Mouse (Mus musculus) 3134 (cell line): ENCODE results near the gene Gm12184.
"Not testable (repeated sequence)": the region's sequence is repeated elsewhere in the genome, so short reads cannot be mapped to it uniquely, and the experiment has no call there.

ENCODE experiments used
- DNase-seq: peaks from one replicate; pipeline ENCODE4 v3.0.0-alpha.2; 2011; ENCODE audit warnings: low spot score; ENCODE audit not compliant: insufficient read length; ENCODE audit errors: extremely low read depth

Gene Gm12184

DNA sequence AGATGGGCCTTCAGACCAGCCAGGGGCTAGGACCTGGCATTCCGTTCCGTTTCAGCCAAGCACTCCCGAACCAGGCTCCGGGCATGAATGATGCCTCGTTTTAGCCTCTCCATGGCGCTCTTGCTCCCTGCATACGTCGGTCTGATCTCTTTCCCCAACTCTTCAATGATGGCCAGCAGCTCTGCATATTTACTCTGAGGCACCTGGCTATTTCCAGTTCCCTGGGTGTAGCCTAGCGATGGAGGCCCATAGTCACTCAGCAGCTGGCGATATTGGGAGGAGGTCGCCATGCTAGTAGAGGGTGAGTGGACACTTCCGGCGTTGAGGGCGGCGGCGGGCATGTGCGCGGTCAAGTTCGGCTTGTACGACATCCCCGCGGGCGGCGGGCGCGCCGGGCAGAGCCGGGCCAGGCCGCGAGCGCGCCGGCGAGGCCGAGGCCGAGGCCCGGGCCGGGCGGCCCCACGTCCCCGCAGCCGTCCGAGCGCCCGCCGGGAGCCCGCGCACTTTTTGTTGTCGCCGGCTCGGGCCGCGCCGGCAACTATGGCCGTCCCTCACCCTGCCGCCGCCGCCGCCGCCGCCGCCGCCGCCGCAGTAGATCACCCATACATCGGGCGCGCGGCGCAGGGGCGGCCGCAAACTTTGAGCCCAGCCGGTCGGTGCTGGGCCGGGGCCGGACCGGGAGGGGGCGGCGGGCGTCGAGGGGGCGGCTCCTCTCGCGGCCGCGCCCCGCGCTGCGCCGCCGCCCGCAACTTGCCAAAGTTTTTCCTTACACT lies at the start of gene Gm12184, which contains the start of gene Trim7:
Gene Gm12184, minus strand, starts transcription at position 677 of the 773 bp plus-strand sequence.
Gene Trim7, plus strand, starts transcription at position 162 of the 773 bp plus-strand sequence.
- not testable (repeated sequence) for DNase-seq

DNA sequence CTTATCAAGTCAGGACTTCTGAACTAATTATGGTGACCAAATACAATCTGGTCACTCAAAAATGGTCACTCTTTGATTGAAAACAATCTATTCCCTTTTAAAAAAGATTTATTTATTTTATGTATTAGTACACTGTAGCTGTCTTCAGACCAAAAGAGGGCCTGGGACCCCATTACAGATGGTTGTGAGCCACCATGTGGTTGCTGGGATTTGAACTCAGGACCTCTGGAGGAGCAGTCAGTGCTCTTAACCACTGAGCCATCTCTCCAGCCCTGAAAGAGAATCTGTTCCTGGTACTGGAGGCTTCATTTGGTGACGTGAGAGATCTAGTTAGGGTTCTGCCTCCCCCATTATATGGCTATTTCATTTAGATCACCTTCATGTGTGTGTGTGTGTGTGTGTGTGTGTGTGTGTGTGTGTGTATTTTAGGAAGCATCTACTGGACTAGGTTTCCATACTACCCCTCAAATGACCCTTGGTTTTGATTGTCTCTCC lies 48.9 kb upstream of the Gm12184 start:
- DNase-seq: not testable (repeated sequence)

DNA sequence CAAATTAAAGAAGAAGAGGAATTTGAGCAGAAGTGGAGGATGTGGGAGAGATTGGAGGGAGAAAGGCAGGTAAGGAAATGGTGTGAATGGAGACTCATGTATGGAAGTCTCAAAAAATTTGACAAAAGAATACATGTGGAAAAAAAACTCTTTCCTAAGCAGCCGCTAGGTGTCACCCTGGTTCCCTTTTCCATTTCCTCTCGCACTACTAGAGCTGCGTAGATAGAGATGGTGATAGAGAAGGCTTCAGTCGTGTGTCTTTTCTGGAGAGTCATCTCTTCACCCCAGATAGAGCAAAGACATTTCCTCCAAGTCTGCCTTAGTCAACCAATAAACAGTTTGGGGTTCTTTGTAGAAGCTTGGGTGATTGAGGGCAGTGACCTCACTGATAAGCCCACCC lies 48.0 kb upstream of the Gm12184 start:
- DNase-seq: no peak

- DNase-seq: no peak
Measured at GRCm38 (mm10) chr11:48873591-48874290, 47.3 kb upstream of the Gm12184 start.

DNA sequence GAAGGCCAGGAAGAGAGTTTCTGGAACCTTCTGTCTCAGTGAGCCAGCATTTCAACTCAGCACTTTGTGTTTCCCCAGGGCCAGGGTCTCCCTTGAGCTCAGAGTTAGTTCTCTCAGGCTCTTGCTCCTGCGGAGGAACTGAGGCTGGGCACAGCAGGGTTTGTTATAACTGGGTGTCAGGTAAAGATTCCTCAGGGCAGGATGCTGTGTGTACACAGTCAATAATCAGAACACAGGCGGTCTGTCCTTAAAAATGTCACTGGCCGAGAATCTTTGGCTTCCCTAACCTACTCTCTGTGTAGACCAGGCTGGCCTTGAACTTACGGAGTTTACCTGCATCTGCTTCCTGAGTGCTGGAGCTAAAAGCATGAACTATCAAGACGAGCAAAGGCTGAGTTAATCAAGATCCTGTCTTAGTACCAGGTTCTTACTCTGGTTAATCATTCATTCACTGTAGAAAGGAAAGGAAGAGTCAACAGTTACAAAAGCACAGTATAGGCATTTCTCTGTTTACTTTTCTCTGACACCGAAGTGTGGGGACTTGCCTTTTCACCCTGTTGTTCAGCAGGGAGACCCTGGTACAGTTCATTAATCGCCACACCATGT lies 46.3 kb upstream of the Gm12184 start:
- no peak for DNase-seq

- peak; percentile 55 for DNase-seq
Measured at GRCm38 (mm10) chr11:48871817-48872541, 45.5 kb upstream of the Gm12184 start.

GRCm38 (mm10) chr11:48871201-48871772 lies 44.8 kb upstream of the Gm12184 start, which contains the start of gene Irgm1:
TSS of gene Irgm1 (minus strand) at chr11:48871683.
- peak; percentile 86 for DNase-seq

- DNase-seq: peak; percentile 22
Measured at GRCm38 (mm10) chr11:48870781-48871180, 44.3 kb upstream of the Gm12184 start.

- peak; percentile 45 for DNase-seq
Measured at GRCm38 (mm10) chr11:48869380-48870110, 43.1 kb upstream of the Gm12184 start.

DNA sequence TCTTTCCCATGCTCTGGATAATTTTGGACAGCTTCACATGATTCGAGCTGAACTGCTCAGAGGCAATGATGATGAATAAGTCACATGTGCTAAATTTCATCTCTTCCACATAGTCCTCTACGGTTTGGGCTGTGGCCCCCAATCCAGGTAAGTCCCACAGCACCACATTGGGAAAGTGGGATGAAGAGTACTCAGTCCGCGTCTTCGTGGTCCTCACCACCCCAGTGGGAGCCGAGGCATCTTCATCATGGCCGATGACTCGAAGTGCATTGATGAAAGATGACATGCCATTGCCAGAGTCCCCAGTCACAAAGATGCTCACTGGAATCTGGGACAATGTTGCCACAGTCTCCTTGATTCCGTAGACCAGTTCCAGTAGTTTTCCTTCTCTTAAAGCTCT lies 40.0 kb upstream of the Gm12184 start:
- DNase-seq: no peak

- DNase-seq: no peak
Measured at GRCm38 (mm10) chr11:48863808-48864207, 37.4 kb upstream of the Gm12184 start.

DNA sequence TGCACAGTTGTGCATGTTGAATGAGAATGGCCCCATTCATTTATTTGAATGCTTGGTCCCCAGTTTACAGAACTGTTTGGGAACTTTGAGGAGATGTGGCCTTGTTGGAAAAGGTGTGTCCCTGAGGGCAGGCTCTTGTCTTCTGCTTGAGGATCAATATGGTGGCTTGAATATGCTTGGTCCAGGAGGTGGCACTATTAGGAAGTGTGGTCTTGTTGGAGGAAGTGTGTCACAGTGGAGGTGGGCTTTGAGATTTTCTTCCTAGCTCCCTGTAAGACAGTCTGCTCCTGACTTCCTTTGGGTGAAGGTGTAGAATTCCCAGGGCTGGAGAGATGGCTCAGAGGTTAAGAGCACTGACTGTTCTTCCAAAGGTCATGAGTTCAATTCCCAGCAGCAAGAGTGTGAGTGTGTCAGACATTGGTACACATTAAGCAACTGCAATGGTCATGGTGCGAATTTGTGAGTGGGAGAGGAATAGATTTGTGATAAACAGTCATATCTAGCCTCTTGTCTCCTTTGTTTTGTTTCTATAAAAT lies 36.4 kb upstream of the Gm12184 start:
- DNase-seq: no peak

DNA sequence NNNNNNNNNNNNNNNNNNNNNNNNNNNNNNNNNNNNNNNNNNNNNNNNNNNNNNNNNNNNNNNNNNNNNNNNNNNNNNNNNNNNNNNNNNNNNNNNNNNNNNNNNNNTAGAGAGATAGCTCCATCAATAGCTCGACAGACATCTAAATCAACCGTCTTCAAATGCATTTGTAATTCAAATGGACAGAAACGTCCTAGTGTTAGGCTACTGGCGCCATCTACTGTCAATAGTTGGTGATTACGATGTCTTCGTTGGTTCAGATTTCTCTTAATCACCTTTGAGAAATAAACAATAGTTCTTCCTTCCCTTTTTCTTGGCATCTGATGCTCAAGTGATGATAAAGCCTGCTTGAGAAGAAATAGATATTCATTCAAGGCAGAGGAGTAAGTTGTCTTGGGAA lies 32.6 kb upstream of the Gm12184 start:
- DNase-seq: peak; percentile 38

GRCm38 (mm10) chr11:48853474-48854180 lies 27.2 kb upstream of the Gm12184 start:
- peak; percentile 74 for DNase-seq

DNA sequence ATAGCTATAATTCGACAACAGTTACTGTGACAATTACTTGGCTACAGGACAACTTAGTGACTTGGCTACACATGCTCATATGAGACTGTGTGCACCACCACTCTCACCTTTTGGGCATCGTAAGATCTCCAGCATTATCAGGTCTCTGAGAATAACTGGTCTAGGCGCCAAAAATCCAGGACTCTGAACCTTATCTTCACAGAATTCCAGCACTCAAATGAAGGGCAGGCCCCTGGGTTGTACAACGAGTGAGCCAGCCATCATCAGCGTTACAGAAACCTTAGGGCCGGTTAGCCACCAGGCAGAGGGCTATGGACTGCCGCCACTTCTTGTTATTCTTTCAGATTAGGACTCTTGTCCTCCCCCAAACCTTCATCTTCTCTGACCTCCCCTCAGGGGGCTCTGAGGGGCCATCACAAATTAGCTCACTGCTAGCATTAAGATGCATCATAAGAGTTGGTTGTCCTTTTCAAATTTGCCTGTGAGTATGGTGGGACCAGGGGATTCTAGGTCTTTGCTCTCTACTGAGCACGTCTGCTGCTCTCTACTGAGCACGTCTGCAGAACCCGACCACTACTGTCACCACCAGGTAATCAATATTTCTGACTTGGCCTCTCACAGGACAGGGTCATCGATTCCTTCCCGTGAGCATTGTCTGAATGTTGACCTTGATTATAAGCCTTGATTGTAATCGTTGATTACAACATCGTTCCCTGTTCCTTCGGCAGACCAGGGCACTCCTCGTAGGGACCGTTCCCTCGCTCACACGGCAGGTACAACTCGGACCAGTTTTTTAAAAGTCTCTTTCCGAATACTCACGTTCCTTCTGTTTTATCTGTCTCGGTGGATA lies 26.4 kb upstream of the Gm12184 start:
- peak; percentile 31 for DNase-seq

DNA sequence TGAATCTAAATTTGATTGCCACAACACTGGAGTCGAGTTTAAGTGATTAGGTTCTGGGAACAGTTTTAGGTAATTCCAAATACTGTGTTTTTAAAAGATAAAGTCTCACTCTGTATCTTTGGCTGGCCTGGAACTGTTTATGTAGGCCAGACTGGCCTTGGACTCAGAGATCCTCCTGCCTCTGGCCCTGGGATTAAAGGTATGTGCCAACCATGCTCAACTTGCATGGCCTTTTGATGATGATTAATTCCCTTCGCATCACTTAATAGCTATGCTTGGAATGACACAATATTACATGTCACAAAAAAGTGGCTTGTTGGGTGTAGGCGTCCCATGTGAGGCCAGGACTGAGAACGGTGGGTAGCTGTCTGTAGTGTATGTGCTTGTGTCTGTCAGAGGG lies 25.7 kb upstream of the Gm12184 start:
- peak; percentile 27 for DNase-seq

DNA sequence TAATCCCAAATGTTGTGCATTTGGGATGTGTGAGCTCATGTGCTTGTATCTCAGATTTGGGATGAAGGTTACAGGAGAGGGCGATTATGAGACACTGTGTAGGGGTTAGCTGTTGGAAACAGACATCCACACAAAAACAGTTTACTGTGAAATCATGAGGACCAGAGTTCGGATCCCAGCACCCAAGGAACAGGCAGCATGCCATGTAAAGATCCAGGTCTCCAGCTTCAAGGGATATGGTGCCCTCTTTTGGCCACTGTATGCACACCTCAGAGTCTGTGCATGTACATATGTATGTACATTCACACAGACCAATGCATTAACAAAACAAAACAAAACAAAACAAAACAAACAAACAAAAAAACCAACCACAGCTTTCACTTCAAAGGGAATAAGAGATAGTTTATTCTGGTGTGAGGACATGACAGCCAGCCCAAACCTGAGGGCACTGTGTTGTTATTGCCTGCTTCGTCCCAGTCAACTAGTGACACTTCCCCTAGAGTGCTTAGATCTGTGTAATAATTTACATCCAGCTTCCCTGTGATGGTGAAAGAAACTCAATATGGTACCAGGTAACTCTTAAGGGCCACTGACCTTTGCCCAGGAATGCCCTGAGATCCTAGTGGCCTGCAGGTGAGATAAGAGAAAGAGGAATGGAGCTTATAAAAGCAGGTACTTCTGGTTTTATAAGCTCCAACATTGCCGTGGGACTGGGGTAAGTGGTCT lies 25.0 kb upstream of the Gm12184 start:
- DNase-seq: no peak
